Mouse (Mus musculus) limb, embryonic 13.5 days (tissue): Measurements from ENCODE around the gene Itch. TPM values are rescaled to one million over a fixed set of nuclear protein-coding genes. Genes with fewer than 3 reads are reported as not detected.
"Not testable (repeated sequence)": the region's sequence is repeated elsewhere in the genome, so short reads cannot be mapped to it uniquely, and the experiment has no call there.

ENCODE experiments used
- ATAC-seq: fragments of 200-750 bp; cut with Nextera tagmentation; 2 replicates; pipeline ENCODE4 v1.8.0; 2017; ENCODE audit warnings: low read depth, moderate number of reproducible peaks, moderate TSS enrichment; ENCODE audit not compliant: low FRiP score
- H3K27ac ChIP-seq: fragments of 300-500 bp; sonication (generic); 2 replicates; pipeline ENCODE4 v1.5.1; 2015; ENCODE audit warnings: inconsistent platforms, mild to moderate bottlenecking, moderate library complexity
- H3K27me3 ChIP-seq: fragments of 300-500 bp; sonication (generic); 2 replicates; pipeline ENCODE4 v1.6.1; 2015; ENCODE audit warnings: mild to moderate bottlenecking, inconsistent platforms
- H3K36me3 ChIP-seq: fragments of 300-500 bp; sonication (generic); 2 replicates; pipeline ENCODE4 v1.6.1; 2015; ENCODE audit warnings: inconsistent platforms, mild to moderate bottlenecking, moderate library complexity
- H3K4me1 ChIP-seq: fragments of 300-500 bp; sonication (generic); 2 replicates; pipeline ENCODE4 v1.6.1; 2015; ENCODE audit warnings: inconsistent platforms
- H3K4me2 ChIP-seq: fragments of 300-500 bp; sonication (generic); replicated peaks from 2 replicates; pipeline ENCODE4 v1.6.1; 2015; ENCODE audit warnings: inconsistent platforms, mild to moderate bottlenecking, moderate library complexity
- H3K4me3 ChIP-seq: fragments of 300-500 bp; sonication (generic); 2 replicates; pipeline ENCODE4 v1.5.1; 2015; ENCODE audit warnings: moderate library complexity, mild to moderate bottlenecking, inconsistent platforms
- H3K9ac ChIP-seq: fragments of 300-500 bp; sonication (generic); 2 replicates; pipeline ENCODE4 v1.6.1; 2015; ENCODE audit warnings: mild to moderate bottlenecking, inconsistent platforms
- H3K9me3 ChIP-seq: fragments of 300-500 bp; sonication (generic); 2 replicates; pipeline ENCODE4 v1.6.1; 2016; ENCODE audit warnings: inconsistent platforms
- WGBS: fragments of 180-500 bp; shearing (Covaris S2); methylation state at CpG from one replicate; pipeline ENCODE4 v1.1.7; 2015; 5-methylcytosine and 5-hydroxymethylcytosine counted together
- polyA plus RNA-seq: library from polyadenylated mRNA; unstranded; fragments of >200 nt; fragmentation: Nextera tagmentation; extraction: Ambion mirVana; gene quantifications from 2 replicates; pipeline ENCODE4 v1.2.1, GENCODE M21; 2015

Itch gene
- polyA plus RNA-seq, 1 experiment from 2014 or later: 71.2 TPM

DNA sequence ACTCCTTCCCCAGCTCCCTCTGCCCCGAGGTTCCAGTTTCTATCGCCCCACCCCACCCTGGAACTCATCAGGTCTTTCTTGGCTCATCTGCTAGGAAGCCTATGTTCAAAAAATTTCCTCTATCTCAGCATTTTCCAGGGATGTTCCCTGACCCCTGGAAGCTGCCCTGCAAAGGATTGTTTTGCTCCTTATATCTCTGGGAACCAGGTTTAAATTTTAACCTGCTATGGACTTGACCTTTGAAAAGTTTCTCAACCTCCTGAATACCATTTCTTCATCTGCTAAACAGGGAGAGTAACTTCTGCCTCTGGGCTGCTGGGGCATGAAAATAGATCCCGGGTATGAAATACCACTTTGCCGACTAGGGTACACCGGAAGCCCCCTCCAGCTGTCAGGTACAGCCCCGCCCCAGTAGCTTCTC lies 31.5 kb upstream of the Itch start:
- H3K36me3 ChIP-seq: no peaks in the 10 kb centered on the region
- H3K9ac ChIP-seq: no peak overlapping the region
- no peak overlapping the region for H3K27ac ChIP-seq
- H3K4me2 ChIP-seq: no peak overlapping the region
- no peak overlapping the region for H3K4me3 ChIP-seq
- no peaks in the 10 kb centered on the region for H3K27me3 ChIP-seq
- 56% methylated on average over 6 of the region's 6 CpGs for WGBS
- ATAC-seq: no peak
- no peaks in the 10 kb centered on the region for H3K9me3 ChIP-seq
- no peaks in the 10 kb centered on the region for H3K4me1 ChIP-seq

DNA sequence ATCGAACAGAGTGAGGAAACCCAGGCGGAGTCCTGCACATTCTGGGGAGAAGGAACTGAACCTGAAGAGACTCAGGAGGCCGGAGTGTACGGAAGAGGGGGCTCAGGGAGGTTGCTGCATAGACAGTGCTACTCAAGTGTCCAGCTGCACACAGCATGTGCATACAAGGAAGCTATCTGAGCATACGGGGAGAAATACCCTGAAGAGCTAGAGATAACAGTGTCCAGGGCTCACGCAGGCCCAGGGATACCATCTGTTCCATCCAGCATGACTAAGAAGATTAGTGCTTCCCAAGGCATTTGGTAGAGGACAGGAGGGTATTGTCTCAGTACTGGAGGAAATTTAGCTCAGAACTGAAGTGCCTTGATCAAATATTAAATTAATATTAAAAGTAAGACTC lies 29.7 kb upstream of the Itch start:
- Histone ChIP-seq H3K9me3 (no peaks in the 10 kb centered on the region), H3K36me3 (no peaks in the 10 kb centered on the region), H3K4me2 (no peak overlapping the region), H3K4me3 (no peak overlapping the region), H3K4me1 (no peaks in the 10 kb centered on the region), H3K27me3 (no peaks in the 10 kb centered on the region), H3K9ac (no peak overlapping the region), H3K27ac (no peak overlapping the region)
- WGBS: 83% methylated on average over 6 of the region's 6 CpGs
- no peak for ATAC-seq

- H3K9me3 ChIP-seq, H3K27me3 ChIP-seq, H3K4me3 ChIP-seq, H3K9ac ChIP-seq, H3K4me1 ChIP-seq, H3K4me2 ChIP-seq, H3K36me3 ChIP-seq, H3K27ac ChIP-seq, ATAC-seq: not testable (repeated sequence)
- WGBS: 84% methylated on average over 9 of the region's 9 CpGs
Measured at GRCm38 (mm10) chr2:155107276-155107675, 26.0 kb upstream of the Itch start.

DNA sequence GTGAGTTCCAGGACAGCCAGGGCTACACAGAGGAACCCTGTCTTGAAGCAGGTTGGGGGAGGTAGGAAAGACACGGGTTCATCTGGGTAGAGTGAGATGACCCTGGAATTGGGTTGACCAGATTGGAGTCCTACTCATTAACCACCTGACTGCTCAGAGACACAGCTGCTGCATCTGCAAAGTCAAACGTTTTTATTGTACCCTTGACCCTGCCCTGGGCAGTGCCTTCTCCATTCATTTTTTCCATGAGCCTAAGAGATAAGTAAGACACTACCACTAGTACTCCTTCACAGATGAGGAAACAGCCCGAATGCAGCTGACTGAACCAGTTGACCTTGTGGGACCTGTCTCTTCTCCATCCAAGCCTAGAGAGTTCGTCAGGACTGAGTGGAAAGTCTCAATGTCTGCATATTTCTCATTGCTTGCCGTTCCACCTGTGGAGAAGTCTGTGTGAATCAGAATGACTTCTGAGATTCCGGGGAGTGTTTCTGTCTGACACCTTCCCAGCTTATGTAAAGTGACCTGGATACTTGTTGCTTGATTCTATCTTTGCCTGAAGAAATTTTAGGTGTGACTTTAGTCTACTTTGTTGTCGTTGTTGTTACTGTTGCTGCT lies 18.0 kb upstream of the Itch start:
- H3K9ac ChIP-seq: no peak overlapping the region
- H3K4me3 ChIP-seq: no peak overlapping the region
- H3K27ac ChIP-seq: no peak overlapping the region
- no peaks in the 10 kb centered on the region for H3K4me1 ChIP-seq
- WGBS: 70% methylated on average over 7 of the region's 7 CpGs
- H3K27me3 ChIP-seq: no peaks in the 10 kb centered on the region
- no peaks in the 10 kb centered on the region for H3K36me3 ChIP-seq
- H3K9me3 ChIP-seq: peaks cover 10% of the 10 kb centered on the region; the same call in 1 of the 2 replicates
- no peak overlapping the region for H3K4me2 ChIP-seq
- no peak for ATAC-seq

DNA sequence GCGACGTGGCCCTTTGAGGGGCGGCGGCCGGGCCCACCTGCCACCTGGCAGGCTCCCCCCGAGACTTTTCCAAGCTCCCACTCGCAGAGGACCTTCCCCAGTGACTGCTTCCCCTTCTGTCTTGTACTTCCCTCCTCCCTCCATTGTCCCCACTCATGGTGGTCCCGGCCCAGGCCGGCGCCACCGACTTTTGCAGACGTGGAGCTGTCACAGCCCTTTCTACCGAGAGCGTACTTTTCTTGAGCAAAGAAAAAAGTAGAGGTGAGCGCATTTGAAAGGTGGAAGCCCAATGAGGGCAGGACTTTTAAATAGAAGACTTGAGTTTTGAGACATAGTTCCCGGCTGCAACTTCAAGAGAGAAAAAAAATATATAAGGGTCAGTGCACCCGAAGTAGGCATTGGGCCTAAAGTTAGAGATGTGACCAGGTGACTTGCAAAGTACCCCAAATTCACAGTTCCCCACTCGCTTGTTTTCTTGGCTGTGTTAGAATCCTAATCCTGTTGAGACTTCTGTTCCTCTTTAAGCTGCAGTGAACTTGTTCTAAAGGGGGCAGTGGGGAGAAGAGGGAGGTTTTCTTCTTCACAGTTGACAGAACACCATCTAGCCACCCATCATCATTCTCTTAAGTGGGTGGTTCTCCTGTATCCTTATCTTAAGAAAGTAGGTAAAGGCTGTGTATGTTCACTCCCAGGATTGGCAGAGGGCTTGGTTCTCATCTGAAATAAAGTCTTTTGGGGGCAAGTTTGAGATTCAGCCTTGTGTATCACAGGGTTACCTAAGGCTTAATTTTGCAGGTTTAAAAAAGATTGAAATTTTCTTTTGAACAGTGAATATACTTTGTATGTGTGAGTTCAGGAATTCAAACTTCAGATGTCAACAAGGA lies 910 bp downstream of the Itch start:
- 0 out of 2 replicates have a peak, but pooled peaks have one; percentile 10 for ATAC-seq
- Histone ChIP-seq H3K9me3 (no peaks in the 10 kb centered on the region), H3K27ac (peak overlapping the region; percentile 90), H3K36me3 (peaks cover 13% of the 10 kb centered on the region), H3K9ac (peak overlapping the region; percentile 97), H3K27me3 (no peaks in the 10 kb centered on the region), H3K4me1 (peaks cover 24% of the 10 kb centered on the region), H3K4me3 (peak overlapping the region; percentile 92), H3K4me2 (peak overlapping the region; percentile 80)
- WGBS: under 1% methylated on average over 17 of the region's 18 CpGs

DNA sequence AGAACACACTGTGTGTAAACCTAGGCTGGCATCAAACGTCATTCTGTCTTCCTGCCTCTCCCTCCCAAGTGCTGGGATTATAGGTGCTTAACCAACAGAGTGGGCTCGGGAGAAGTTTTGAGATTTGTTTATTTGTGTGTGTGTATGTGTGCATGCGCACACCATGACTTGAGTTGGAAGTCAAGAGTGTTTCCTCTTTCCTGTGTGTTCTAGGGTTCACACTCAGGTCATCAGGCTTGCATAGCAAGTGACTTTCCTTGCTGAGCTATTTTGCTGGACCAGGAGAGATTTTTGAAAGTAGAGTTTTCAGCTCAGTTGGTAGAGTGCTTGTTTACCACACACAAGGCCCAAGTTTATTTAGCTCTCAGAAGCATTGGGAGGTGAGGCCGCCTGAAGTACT lies 1.8 kb downstream of the Itch start:
- Histone ChIP-seq H3K9me3 (no peaks in the 10 kb centered on the region), H3K4me1 (peaks cover 24% of the 10 kb centered on the region), H3K27ac (no peak overlapping the region), H3K9ac (no peak overlapping the region), H3K4me2 (peak overlapping the region; percentile 80), H3K27me3 (no peaks in the 10 kb centered on the region), H3K4me3 (peak overlapping the region; percentile 5), H3K36me3 (peaks cover 22% of the 10 kb centered on the region)
- 67% methylated on average over 4 of the region's 4 CpGs for WGBS
- no peak for ATAC-seq

- Histone ChIP-seq H3K27ac (no peak overlapping the region), H3K9ac (no peak overlapping the region), H3K4me1 (peaks cover 24% of the 10 kb centered on the region), H3K27me3 (no peaks in the 10 kb centered on the region), H3K4me3 (peak overlapping the region; percentile 5; the same call in 1 of the 2 replicates), H3K9me3 (no peaks in the 10 kb centered on the region), H3K36me3 (peaks cover 26% of the 10 kb centered on the region), H3K4me2 (peak overlapping the region; percentile 80)
- no peak for ATAC-seq
- WGBS: 83% methylated on average over 1 of the region's 1 CpGs
Measured at GRCm38 (mm10) chr2:155135534-155135933, 2.2 kb downstream of the Itch start.

DNA sequence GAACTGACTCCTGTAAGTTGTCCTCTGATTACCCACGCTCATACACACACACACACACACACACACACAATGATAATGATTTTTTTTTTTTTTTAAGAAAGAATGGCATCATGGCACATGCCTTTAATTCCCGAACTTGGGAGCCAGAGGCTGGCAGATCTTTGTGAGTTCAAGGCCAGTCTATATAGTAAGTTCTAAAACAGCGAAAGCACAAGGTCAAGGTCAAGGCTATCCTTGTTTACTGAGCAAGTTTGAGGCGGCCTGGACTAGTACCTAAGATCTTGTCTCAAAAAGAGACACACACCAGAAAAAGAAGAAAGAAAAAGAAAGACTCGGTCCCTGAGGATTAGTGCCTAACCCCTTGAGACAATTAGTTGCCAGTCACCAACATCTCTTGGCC lies 7.7 kb downstream of the Itch start:
- 94% methylated on average over 5 of the region's 5 CpGs for WGBS
- Histone ChIP-seq H3K4me3 (no peak overlapping the region), H3K4me2 (no peak overlapping the region), H3K4me1 (peaks cover 7% of the 10 kb centered on the region), H3K9ac (no peak overlapping the region), H3K27ac (no peak overlapping the region), H3K27me3 (no peaks in the 10 kb centered on the region), H3K9me3 (peaks cover 12% of the 10 kb centered on the region), H3K36me3 (peaks cover 80% of the 10 kb centered on the region)
- no peak for ATAC-seq

DNA sequence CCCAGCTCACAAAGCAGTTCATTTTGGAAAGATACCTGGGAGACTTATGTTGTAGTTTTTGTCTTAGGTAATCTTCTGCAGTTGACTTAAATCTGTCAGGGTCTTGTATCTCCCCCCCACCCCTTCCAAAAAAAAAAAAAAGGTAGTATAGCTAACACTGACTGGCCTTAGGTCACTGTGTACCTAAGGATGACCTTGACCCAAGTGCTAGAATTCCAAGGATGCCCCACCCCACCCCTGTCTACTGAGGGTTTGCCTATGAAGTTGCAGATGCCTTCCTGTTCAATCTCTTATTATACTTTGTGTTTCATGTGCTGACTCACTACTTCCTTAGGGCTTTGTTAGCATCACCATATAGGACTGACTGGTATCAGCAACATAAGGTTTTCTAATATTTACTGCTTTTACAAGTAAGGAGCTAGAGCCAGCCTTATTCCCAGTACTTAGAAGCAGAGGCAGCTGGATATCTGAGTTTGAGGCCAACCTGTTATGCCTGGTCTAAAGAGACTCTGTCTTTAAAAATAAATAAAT lies 8.8 kb downstream of the Itch start:
- ATAC-seq: no peak
- Histone ChIP-seq H3K27ac (no peak overlapping the region), H3K9me3 (peaks cover 20% of the 10 kb centered on the region), H3K27me3 (no peaks in the 10 kb centered on the region), H3K4me3 (no peak overlapping the region), H3K4me1 (no peaks in the 10 kb centered on the region), H3K36me3 (peaks cover 90% of the 10 kb centered on the region), H3K4me2 (no peak overlapping the region), H3K9ac (no peak overlapping the region)

- peaks cover 53% of the 10 kb centered on the region for H3K36me3 ChIP-seq
- H3K4me2 ChIP-seq, H3K27ac ChIP-seq, ATAC-seq, H3K4me3 ChIP-seq, H3K27me3 ChIP-seq, H3K4me1 ChIP-seq, H3K9ac ChIP-seq: not testable (repeated sequence)
- H3K9me3 ChIP-seq: peaks cover 24% of the 10 kb centered on the region
Measured at GRCm38 (mm10) chr2:155149296-155149695, 16.0 kb downstream of the Itch start.

GRCm38 (mm10) chr2:155207419-155207818 lies 74.1 kb downstream of the Itch start:
- Histone ChIP-seq H3K27ac (no peak overlapping the region), H3K4me3 (no peak overlapping the region), H3K4me1 (no peaks in the 10 kb centered on the region), H3K36me3 (peaks cover 77% of the 10 kb centered on the region), H3K9me3 (no peaks in the 10 kb centered on the region), H3K27me3 (no peaks in the 10 kb centered on the region), H3K4me2 (no peak overlapping the region), H3K9ac (no peak overlapping the region)
- WGBS: 86% methylated on average over 2 of the region's 2 CpGs
- ATAC-seq: no peak

DNA sequence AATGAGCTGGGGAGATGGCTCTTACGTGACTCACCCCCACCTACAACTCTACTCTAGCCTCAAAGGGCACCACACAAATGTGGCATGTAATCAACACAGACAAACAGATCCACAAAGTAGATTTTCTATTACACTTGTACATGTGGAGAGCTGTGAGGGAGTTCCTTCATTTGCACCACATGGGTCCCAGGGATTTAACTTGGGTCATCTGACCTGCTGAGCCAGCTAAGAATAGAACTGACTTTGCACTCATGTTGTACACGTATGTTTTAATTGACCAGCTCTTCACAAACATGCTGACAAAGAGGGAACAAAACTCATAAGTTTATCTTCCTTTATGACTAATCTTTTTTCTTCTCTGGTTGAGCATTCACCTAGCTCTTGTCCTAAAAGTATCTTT lies 89.8 kb downstream of the Itch start:
- WGBS: 88% methylated on average over 2 of the region's 2 CpGs
- no peak for ATAC-seq

More for the DNA sequence above, 89.8 kb downstream of the Itch start:
- H3K4me2 ChIP-seq: no peak overlapping the region
- no peak overlapping the region for H3K9ac ChIP-seq
- H3K27me3 ChIP-seq: no peaks in the 10 kb centered on the region
- H3K4me1 ChIP-seq: no peaks in the 10 kb centered on the region
- H3K9me3 ChIP-seq: no peaks in the 10 kb centered on the region
- peaks cover 91% of the 10 kb centered on the region for H3K36me3 ChIP-seq
- H3K4me3 ChIP-seq: no peak overlapping the region
- H3K27ac ChIP-seq: no peak overlapping the region
